Mouse (Mus musculus): ENCODE results near the gene Pebp1. TPM values are rescaled to one million over a fixed set of nuclear protein-coding genes. Genes with fewer than 3 reads are reported as not detected.

Gene Pebp1
- polyA plus RNA-seq, 1 experiment from 2014 or later: 885 TPM

GRCm38 (mm10) chr5:117290081-117290480 is 2.7 kb upstream of the Pebp1 start:
- WGBS: 94% methylated on average over 2 of the region's 2 CpGs
- peaks cover 3% of the 10 kb centered on the region; the same call in 1 of the 2 replicates for H3K36me3 ChIP-seq (ENCODE audit: insufficient read depth, low read length)

GRCm38 (mm10) chr5:117289646-117290045 is 2.2 kb upstream of the Pebp1 start:
- Histone ChIP-seq H3K4me1 (ENCODE audit: insufficient read depth, low read length) (peaks cover 30% of the 10 kb centered on the region), H3K9ac (replicated peaks; ENCODE audit: low read length) (no peak overlapping the region), H3K4me2 (replicated peaks; ENCODE audit: low read depth, low read length) (no peak overlapping the region), H3K36me3 (ENCODE audit: insufficient read depth, low read length) (peaks cover 7% of the 10 kb centered on the region), H3K27ac (ENCODE audit: low read length) (no peak overlapping the region), H3K4me3 (ENCODE audit: low read length) (no peak overlapping the region), H3K27me3 (ENCODE audit: insufficient read depth, low read length) (no peaks in the 10 kb centered on the region), H3K9me3 (ENCODE audit: low read length) (peaks cover 5% of the 10 kb centered on the region; the same call in 1 of the 2 replicates)
- no peak for ATAC-seq (ENCODE audit: low FRiP score, low TSS enrichment)

More at GRCm38 (mm10) chr5:117290081-117290480, 2.7 kb upstream of the Pebp1 start:
- no peak overlapping the region for H3K4me2 ChIP-seq (replicated peaks; ENCODE audit: low read depth, low read length)
- H3K27ac ChIP-seq (ENCODE audit: low read length): no peak overlapping the region
- H3K4me1 ChIP-seq (ENCODE audit: insufficient read depth, low read length): peaks cover 25% of the 10 kb centered on the region
- peaks cover 5% of the 10 kb centered on the region; the same call in 1 of the 2 replicates for H3K9me3 ChIP-seq (ENCODE audit: low read length)
- H3K4me3 ChIP-seq (ENCODE audit: low read length): no peak overlapping the region
- no peak overlapping the region for H3K9ac ChIP-seq (replicated peaks; ENCODE audit: low read length)
- ATAC-seq (ENCODE audit: low FRiP score, low TSS enrichment): no peak
- H3K27me3 ChIP-seq (ENCODE audit: insufficient read depth, low read length): no peaks in the 10 kb centered on the region

- ATAC-seq (ENCODE audit: low FRiP score, low TSS enrichment): no peak
- H3K9ac ChIP-seq (replicated peaks; ENCODE audit: low read length): peak overlapping the region; percentile 90
Measured at GRCm38 (mm10) chr5:117286286-117286685, 1.1 kb downstream of the Pebp1 start.

GRCm38 (mm10) chr5:117285266-117285665 is 2.2 kb downstream of the Pebp1 start:
- Histone ChIP-seq H3K4me3 (ENCODE audit: low read length) (no peak overlapping the region), H3K4me2 (replicated peaks; ENCODE audit: low read depth, low read length) (0 out of 2 replicates have a peak overlapping the region, but pooled peaks have one; percentile 72), H3K9ac (replicated peaks; ENCODE audit: low read length) (no peak overlapping the region), H3K9me3 (ENCODE audit: low read length) (peaks cover 5% of the 10 kb centered on the region; the same call in 1 of the 2 replicates), H3K27me3 (ENCODE audit: insufficient read depth, low read length) (no peaks in the 10 kb centered on the region), H3K36me3 (ENCODE audit: insufficient read depth, low read length) (peaks cover 37% of the 10 kb centered on the region), H3K4me1 (ENCODE audit: insufficient read depth, low read length) (peaks cover 31% of the 10 kb centered on the region), H3K27ac (ENCODE audit: low read length) (no peak overlapping the region)
- ATAC-seq (ENCODE audit: low FRiP score, low TSS enrichment): no peak
- 60% methylated on average over 4 of the region's 4 CpGs for WGBS

More at GRCm38 (mm10) chr5:117286286-117286685, 1.1 kb downstream of the Pebp1 start:
- Histone ChIP-seq H3K36me3 (ENCODE audit: insufficient read depth, low read length) (peaks cover 32% of the 10 kb centered on the region), H3K27me3 (ENCODE audit: insufficient read depth, low read length) (no peaks in the 10 kb centered on the region), H3K4me1 (ENCODE audit: insufficient read depth, low read length) (peaks cover 31% of the 10 kb centered on the region), H3K27ac (ENCODE audit: low read length) (no peak overlapping the region), H3K4me2 (replicated peaks; ENCODE audit: low read depth, low read length) (peak overlapping the region; percentile 72), H3K4me3 (ENCODE audit: low read length) (peak overlapping the region; percentile 92), H3K9me3 (ENCODE audit: low read length) (peaks cover 5% of the 10 kb centered on the region; the same call in 1 of the 2 replicates)
- 39% methylated on average over 3 of the region's 3 CpGs for WGBS

- Histone ChIP-seq H3K4me1 (ENCODE audit: insufficient read depth, low read length) (peaks cover 31% of the 10 kb centered on the region), H3K27ac (ENCODE audit: low read length) (no peak overlapping the region), H3K9me3 (ENCODE audit: low read length) (no peaks in the 10 kb centered on the region), H3K4me2 (replicated peaks; ENCODE audit: low read depth, low read length) (no peak overlapping the region), H3K27me3 (ENCODE audit: insufficient read depth, low read length) (no peaks in the 10 kb centered on the region), H3K9ac (replicated peaks; ENCODE audit: low read length) (no peak overlapping the region), H3K4me3 (ENCODE audit: low read length) (no peak overlapping the region), H3K36me3 (ENCODE audit: insufficient read depth, low read length) (peaks cover 37% of the 10 kb centered on the region)
- WGBS: 68% methylated on average over 7 of the region's 7 CpGs
- no peak for ATAC-seq (ENCODE audit: low FRiP score, low TSS enrichment)
Measured at GRCm38 (mm10) chr5:117284682-117285081, 2.7 kb downstream of the Pebp1 start.

GRCm38 (mm10) chr5:117284029-117284428 is 3.4 kb downstream of the Pebp1 start:
- Histone ChIP-seq H3K36me3 (ENCODE audit: insufficient read depth, low read length) (peaks cover 37% of the 10 kb centered on the region), H3K4me1 (ENCODE audit: insufficient read depth, low read length) (peaks cover 31% of the 10 kb centered on the region), H3K9ac (replicated peaks; ENCODE audit: low read length) (no peak overlapping the region), H3K4me3 (ENCODE audit: low read length) (no peak overlapping the region), H3K27ac (ENCODE audit: low read length) (no peak overlapping the region), H3K9me3 (ENCODE audit: low read length) (no peaks in the 10 kb centered on the region), H3K4me2 (replicated peaks; ENCODE audit: low read depth, low read length) (no peak overlapping the region), H3K27me3 (ENCODE audit: insufficient read depth, low read length) (no peaks in the 10 kb centered on the region)
- ATAC-seq (ENCODE audit: low FRiP score, low TSS enrichment): no peak
- WGBS: 84% methylated on average over 9 of the region's 9 CpGs

- no peaks in the 10 kb centered on the region for H3K9me3 ChIP-seq (ENCODE audit: low read length)
- H3K36me3 ChIP-seq (ENCODE audit: insufficient read depth, low read length): peaks cover 37% of the 10 kb centered on the region
- no peaks in the 10 kb centered on the region for H3K27me3 ChIP-seq (ENCODE audit: insufficient read depth, low read length)
- peaks cover 26% of the 10 kb centered on the region for H3K4me1 ChIP-seq (ENCODE audit: insufficient read depth, low read length)
- ATAC-seq (ENCODE audit: low FRiP score, low TSS enrichment): no peak
- no peak overlapping the region for H3K27ac ChIP-seq (ENCODE audit: low read length)
- no peak overlapping the region for H3K9ac ChIP-seq (replicated peaks; ENCODE audit: low read length)
- WGBS: 88% methylated on average over 8 of the region's 8 CpGs
- no peak overlapping the region for H3K4me2 ChIP-seq (replicated peaks; ENCODE audit: low read depth, low read length)
- H3K4me3 ChIP-seq (ENCODE audit: low read length): no peak overlapping the region
Measured at GRCm38 (mm10) chr5:117282360-117282759, 5.1 kb downstream of the Pebp1 start.

GRCm38 (mm10) chr5:117281536-117281935 is 5.9 kb downstream of the Pebp1 start:
- Histone ChIP-seq H3K36me3 (ENCODE audit: insufficient read depth, low read length) (peaks cover 37% of the 10 kb centered on the region), H3K4me1 (ENCODE audit: insufficient read depth, low read length) (peaks cover 25% of the 10 kb centered on the region), H3K4me2 (replicated peaks; ENCODE audit: low read depth, low read length) (no peak overlapping the region), H3K4me3 (ENCODE audit: low read length) (no peak overlapping the region), H3K27ac (ENCODE audit: low read length) (no peak overlapping the region), H3K9me3 (ENCODE audit: low read length) (no peaks in the 10 kb centered on the region), H3K9ac (replicated peaks; ENCODE audit: low read length) (no peak overlapping the region), H3K27me3 (ENCODE audit: insufficient read depth, low read length) (no peaks in the 10 kb centered on the region)
- ATAC-seq (ENCODE audit: low FRiP score, low TSS enrichment): no peak
- 93% methylated on average over 10 of the region's 10 CpGs for WGBS

- no peak overlapping the region for H3K4me3 ChIP-seq (ENCODE audit: low read length)
- H3K4me1 ChIP-seq (ENCODE audit: insufficient read depth, low read length): peaks cover 7% of the 10 kb centered on the region; the same call in 1 of the 2 replicates
- H3K27me3 ChIP-seq (ENCODE audit: insufficient read depth, low read length): no peaks in the 10 kb centered on the region
- ATAC-seq (ENCODE audit: low FRiP score, low TSS enrichment): no peak
- H3K9me3 ChIP-seq (ENCODE audit: low read length): no peaks in the 10 kb centered on the region
- no peak overlapping the region for H3K9ac ChIP-seq (replicated peaks; ENCODE audit: low read length)
- 68% methylated on average over 4 of the region's 4 CpGs for WGBS
- no peak overlapping the region for H3K27ac ChIP-seq (ENCODE audit: low read length)
- H3K4me2 ChIP-seq (replicated peaks; ENCODE audit: low read depth, low read length): no peak overlapping the region
- H3K36me3 ChIP-seq (ENCODE audit: insufficient read depth, low read length): peaks cover 30% of the 10 kb centered on the region
Measured at GRCm38 (mm10) chr5:117279669-117280050, 7.8 kb downstream of the Pebp1 start.

GRCm38 (mm10) chr5:117278809-117279668 is 8.4 kb downstream of the Pebp1 start:
- Histone ChIP-seq H3K27ac (ENCODE audit: low read length) (no peak overlapping the region), H3K9ac (replicated peaks; ENCODE audit: low read length) (no peak overlapping the region), H3K27me3 (ENCODE audit: insufficient read depth, low read length) (no peaks in the 10 kb centered on the region), H3K4me3 (ENCODE audit: low read length) (no peak overlapping the region), H3K4me1 (ENCODE audit: insufficient read depth, low read length) (peaks cover 7% of the 10 kb centered on the region; the same call in 1 of the 2 replicates), H3K4me2 (replicated peaks; ENCODE audit: low read depth, low read length) (no peak overlapping the region), H3K9me3 (ENCODE audit: low read length) (no peaks in the 10 kb centered on the region), H3K36me3 (ENCODE audit: insufficient read depth, low read length) (peaks cover 26% of the 10 kb centered on the region)
- 76% methylated on average over 15 of the region's 15 CpGs for WGBS
- ATAC-seq (ENCODE audit: low FRiP score, low TSS enrichment): no peak

Measured in kidney, embryonic 16.5 days (tissue).